Mouse (Mus musculus): ENCODE data around the gene Marveld3.

- TF ChIP-seq CTCF (IDR thresholded peaks at IDR 0.05; ENCODE audit: low read depth) = no peak
- no peak for TF ChIP-seq EP300 (IDR thresholded peaks at IDR 0.05; ENCODE audit: low read depth)
Observed at GRCm38 (mm10) chr8:109992166-109992565, 30.2 kb upstream of the Marveld3 start.
